Mouse (Mus musculus) cortical plate, adult 2 months (tissue): ENCODE results near the gene Dpagt1. TPM values are rescaled to one million over a fixed set of nuclear protein-coding genes. Genes with fewer than 3 reads are reported as not detected.
A peak's percentile ranks its signal among the peaks of the same experiment; 100 is the strongest.

ENCODE experiments used
- H3K27ac ChIP-seq: fragments of 200-500 bp; 2 replicates; pipeline ENCODE4 v1.5.1; 2012; ENCODE audit warnings: low read length, control low read depth, inconsistent platforms; ENCODE audit not compliant: insufficient read depth
- H3K4me1 ChIP-seq: fragments of 200-500 bp; 2 replicates; pipeline ENCODE4 v1.6.1; 2011; ENCODE audit warnings: low read length; ENCODE audit not compliant: control insufficient read depth, insufficient read depth
- H3K4me3 ChIP-seq: fragments of 200-500 bp; 2 replicates; pipeline ENCODE4 v1.5.1; 2011; ENCODE audit warnings: mild to moderate bottlenecking, low read length, control low read depth; ENCODE audit not compliant: insufficient read depth
- CTCF ChIP-seq: fragments of 200-500 bp; IDR thresholded peaks from 2 replicates; pipeline ENCODE4 v1.5.1; 2011; ENCODE audit warnings: mild to moderate bottlenecking, control low read depth, low read length; ENCODE audit not compliant: insufficient read depth; ENCODE audit errors: extremely low read depth
- POLR2A ChIP-seq: fragments of 200-500 bp; IDR thresholded peaks from 2 replicates; pipeline ENCODE4 v1.6.1; 2011; ENCODE audit warnings: mild to moderate bottlenecking, low read length, control low read depth; ENCODE audit not compliant: insufficient read depth; ENCODE audit errors: extremely low read depth
- polyA plus RNA-seq: library from polyadenylated mRNA; depleted of rRNA; stranded (reverse); fragments of >200 nt; gene quantifications from 2 replicates; pipeline ENCODE4 v1.2.3, GENCODE M21; 2012

The Dpagt1 gene
- polyA plus RNA-seq, 1 experiment: 19.3 TPM

- Histone ChIP-seq H3K4me1 (no peaks in the 10 kb centered on the region), H3K4me3 (no peak overlapping the region)
- TF ChIP-seq CTCF: no peak
Observed at GRCm38 (mm10) chr9:44336964-44337363, 11.1 kb downstream of the Dpagt1 start.

GRCm38 (mm10) chr9:44337436-44338169 is 11.8 kb downstream of the Dpagt1 start:
- no peak overlapping the region for H3K4me3 ChIP-seq
- H3K4me1 ChIP-seq: no peaks in the 10 kb centered on the region
- H3K27ac ChIP-seq: no peak overlapping the region
- TF ChIP-seq CTCF (no peak), POLR2A (no peak)

More at GRCm38 (mm10) chr9:44336964-44337363, 11.1 kb downstream of the Dpagt1 start:
- H3K27ac ChIP-seq: no peak overlapping the region

GRCm38 (mm10) chr9:44338574-44338973 is 12.8 kb downstream of the Dpagt1 start:
- H3K27ac ChIP-seq: no peak overlapping the region
- no peaks in the 10 kb centered on the region for H3K4me1 ChIP-seq
- TF ChIP-seq CTCF: no peak
- TF ChIP-seq POLR2A: no peak
- no peak overlapping the region for H3K4me3 ChIP-seq

GRCm38 (mm10) chr9:44341487-44341886 is 15.7 kb downstream of the Dpagt1 start:
- Histone ChIP-seq H3K4me3 (no peak overlapping the region), H3K4me1 (no peaks in the 10 kb centered on the region), H3K27ac (no peak overlapping the region)
- TF ChIP-seq CTCF: no peak
- TF ChIP-seq POLR2A: no peak

- Histone ChIP-seq H3K4me1 (no peaks in the 10 kb centered on the region), H3K27ac (no peak overlapping the region), H3K4me3 (no peak overlapping the region)
- TF ChIP-seq POLR2A (no peak), CTCF (no peak)
Observed at GRCm38 (mm10) chr9:44342173-44342572, 16.4 kb downstream of the Dpagt1 start.

GRCm38 (mm10) chr9:44342605-44343004 is 16.8 kb downstream of the Dpagt1 start:
- H3K27ac ChIP-seq: no peak overlapping the region
- no peak overlapping the region for H3K4me3 ChIP-seq
- TF ChIP-seq POLR2A (no peak), CTCF (no peak)
- no peaks in the 10 kb centered on the region for H3K4me1 ChIP-seq

- H3K4me1 ChIP-seq: no peaks in the 10 kb centered on the region
- TF ChIP-seq CTCF: no peak
- no peak for TF ChIP-seq POLR2A
- no peak overlapping the region for H3K27ac ChIP-seq
- H3K4me3 ChIP-seq: peak overlapping the region; percentile 53
Observed at GRCm38 (mm10) chr9:44343290-44343689, 17.5 kb downstream of the Dpagt1 start.

GRCm38 (mm10) chr9:44343781-44344421 is 18.1 kb downstream of the Dpagt1 start, which contains the start of gene Hmbs:
Hmbs (minus strand) TSS chr9:44344228.
- peak; percentile 45; the same call in 1 of the 2 replicates for TF ChIP-seq POLR2A
- TF ChIP-seq CTCF: no peak
- Histone ChIP-seq H3K4me3 (peak within 1 kb of the TSS; percentile 53), H3K4me1 (no peaks in the 10 kb centered on the region), H3K27ac (peak within 1 kb of the TSS; percentile 98)

GRCm38 (mm10) chr9:44345570-44346433 is 20.0 kb downstream of the Dpagt1 start:
- Histone ChIP-seq H3K4me3 (no peak overlapping the region), H3K4me1 (no peaks in the 10 kb centered on the region), H3K27ac (no peak overlapping the region)
- TF ChIP-seq CTCF: no peak
- no peak for TF ChIP-seq POLR2A
